Mouse (Mus musculus): ENCODE results near the gene Gm973. TPM values are rescaled to one million over a fixed set of nuclear protein-coding genes. Genes with fewer than 3 reads are reported as not detected.

The Gm973 gene
- polyA plus RNA-seq, 1 experiment from 2014 or later: 0.72 TPM

DNA sequence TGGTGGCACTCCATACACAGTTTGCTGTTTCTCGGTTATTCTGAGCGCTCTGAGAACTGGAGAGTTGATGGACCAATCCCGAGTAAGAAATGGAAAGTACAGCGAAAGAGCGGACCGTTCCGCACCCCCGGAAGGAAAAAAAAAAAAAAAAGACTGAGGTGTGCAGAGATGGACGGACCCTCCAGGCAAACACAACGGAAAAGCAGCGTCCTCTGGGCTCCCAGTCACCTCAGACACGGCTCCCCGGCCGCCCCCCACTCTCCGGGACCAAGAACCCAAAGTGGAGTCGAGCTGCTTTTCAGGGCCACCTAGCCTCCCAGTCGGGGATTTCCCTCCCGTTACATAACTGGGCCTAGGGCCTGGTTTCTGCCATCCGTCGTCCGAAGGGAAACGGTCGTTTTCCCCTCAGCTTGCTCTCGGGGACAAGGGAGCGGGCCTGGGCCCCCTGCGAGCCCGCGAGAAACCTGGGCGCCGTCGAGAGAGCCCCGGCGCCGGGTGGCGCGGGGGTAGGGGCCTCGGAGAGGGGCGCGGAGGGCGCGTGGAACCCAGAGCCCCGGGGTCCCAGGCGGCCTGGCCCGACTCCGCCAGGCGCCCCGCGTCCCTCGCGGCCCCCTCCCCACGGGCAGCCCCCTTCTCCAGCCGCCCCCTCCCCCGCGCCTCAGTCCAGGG, 154.0 kb downstream of the Gm973 start:
- H3K9me3 ChIP-seq (ENCODE audit: control insufficient read depth): no peaks in the 10 kb centered on the region
- H3K4me2 ChIP-seq (replicated peaks; ENCODE audit: low read depth): peak overlapping the region; percentile 68
- peak overlapping the region; percentile 97 for H3K4me3 ChIP-seq (ENCODE audit: low read depth, low read length)
- H3K27ac ChIP-seq (ENCODE audit: low read depth, low read length): peak overlapping the region; percentile 97
- no peaks in the 10 kb centered on the region for H3K27me3 ChIP-seq (replicated peaks; ENCODE audit: control insufficient read depth, insufficient read depth, low read length)
- H3K4me1 ChIP-seq (replicated peaks; ENCODE audit: control insufficient read depth, insufficient read depth, low read length): peaks cover 4% of the 10 kb centered on the region; the same call in 1 of the 2 replicates
- H3K9ac ChIP-seq (ENCODE audit: low read depth, low read length): peak overlapping the region; percentile 97
- H3K36me3 ChIP-seq (ENCODE audit: control insufficient read depth, insufficient read depth): no peaks in the 10 kb centered on the region
- no peak for TF ChIP-seq CTCF (IDR thresholded peaks at IDR 0.05; ENCODE audit: low read depth)
- under 1% methylated on average over 48 of the region's 54 CpGs for WGBS
- peak; percentile 63 for ATAC-seq

GRCm38 (mm10) chr1:59670641-59671168, 154.6 kb downstream of the Gm973 start, which contains the start of gene Sumo1:
Sumo1 (minus strand) TSS chr1:59670834.
- Histone ChIP-seq H3K9me3 (ENCODE audit: control insufficient read depth) (no peaks in the 10 kb centered on the region), H3K4me3 (ENCODE audit: low read depth, low read length) (peak within 1 kb of the TSS; percentile 97), H3K4me2 (replicated peaks; ENCODE audit: low read depth) (peak within 1 kb of the TSS; percentile 68), H3K9ac (ENCODE audit: low read depth, low read length) (peak within 1 kb of the TSS; percentile 97), H3K27me3 (replicated peaks; ENCODE audit: control insufficient read depth, insufficient read depth, low read length) (no peaks in the 10 kb centered on the region), H3K36me3 (ENCODE audit: control insufficient read depth, insufficient read depth) (no peaks in the 10 kb centered on the region), H3K4me1 (replicated peaks; ENCODE audit: control insufficient read depth, insufficient read depth, low read length) (peaks cover 4% of the 10 kb centered on the region; the same call in 1 of the 2 replicates), H3K27ac (ENCODE audit: low read depth, low read length) (peak within 1 kb of the TSS; percentile 97)
- ATAC-seq: peak; percentile 92
- WGBS: under 1% methylated on average over 36 of the region's 36 CpGs
- no peak for TF ChIP-seq CTCF (IDR thresholded peaks at IDR 0.05; ENCODE audit: low read depth)

DNA sequence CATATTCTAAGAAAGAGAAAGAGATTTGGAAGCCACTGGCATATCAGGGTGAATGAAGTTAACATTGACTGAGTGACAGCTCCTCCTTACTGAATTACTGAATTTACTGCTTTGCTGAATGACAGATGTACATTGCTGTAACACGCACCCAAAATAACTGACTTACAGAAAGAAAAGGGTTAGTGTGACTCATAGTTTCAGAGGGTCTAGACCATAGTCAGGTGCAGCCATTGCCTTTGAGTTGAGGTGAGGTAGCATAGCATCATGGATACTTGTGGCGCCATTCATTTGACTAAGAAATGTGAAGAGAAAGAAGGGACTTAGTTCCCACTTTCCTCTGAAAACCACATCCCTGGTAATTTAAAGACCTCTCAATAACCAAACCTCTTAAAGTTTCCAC, 157.6 kb downstream of the Gm973 start:
- Histone ChIP-seq H3K27me3 (replicated peaks; ENCODE audit: control insufficient read depth, insufficient read depth, low read length) (no peaks in the 10 kb centered on the region), H3K4me3 (ENCODE audit: low read depth, low read length) (no peak overlapping the region), H3K36me3 (ENCODE audit: control insufficient read depth, insufficient read depth) (no peaks in the 10 kb centered on the region), H3K9me3 (ENCODE audit: control insufficient read depth) (no peaks in the 10 kb centered on the region), H3K27ac (ENCODE audit: low read depth, low read length) (no peak overlapping the region), H3K4me1 (replicated peaks; ENCODE audit: control insufficient read depth, insufficient read depth, low read length) (peaks cover 4% of the 10 kb centered on the region; the same call in 1 of the 2 replicates), H3K9ac (ENCODE audit: low read depth, low read length) (no peak overlapping the region), H3K4me2 (replicated peaks; ENCODE audit: low read depth) (no peak overlapping the region)
- ATAC-seq: no peak
- WGBS: 97% methylated on average over 2 of the region's 2 CpGs
- no peak for TF ChIP-seq CTCF (IDR thresholded peaks at IDR 0.05; ENCODE audit: low read depth)

DNA sequence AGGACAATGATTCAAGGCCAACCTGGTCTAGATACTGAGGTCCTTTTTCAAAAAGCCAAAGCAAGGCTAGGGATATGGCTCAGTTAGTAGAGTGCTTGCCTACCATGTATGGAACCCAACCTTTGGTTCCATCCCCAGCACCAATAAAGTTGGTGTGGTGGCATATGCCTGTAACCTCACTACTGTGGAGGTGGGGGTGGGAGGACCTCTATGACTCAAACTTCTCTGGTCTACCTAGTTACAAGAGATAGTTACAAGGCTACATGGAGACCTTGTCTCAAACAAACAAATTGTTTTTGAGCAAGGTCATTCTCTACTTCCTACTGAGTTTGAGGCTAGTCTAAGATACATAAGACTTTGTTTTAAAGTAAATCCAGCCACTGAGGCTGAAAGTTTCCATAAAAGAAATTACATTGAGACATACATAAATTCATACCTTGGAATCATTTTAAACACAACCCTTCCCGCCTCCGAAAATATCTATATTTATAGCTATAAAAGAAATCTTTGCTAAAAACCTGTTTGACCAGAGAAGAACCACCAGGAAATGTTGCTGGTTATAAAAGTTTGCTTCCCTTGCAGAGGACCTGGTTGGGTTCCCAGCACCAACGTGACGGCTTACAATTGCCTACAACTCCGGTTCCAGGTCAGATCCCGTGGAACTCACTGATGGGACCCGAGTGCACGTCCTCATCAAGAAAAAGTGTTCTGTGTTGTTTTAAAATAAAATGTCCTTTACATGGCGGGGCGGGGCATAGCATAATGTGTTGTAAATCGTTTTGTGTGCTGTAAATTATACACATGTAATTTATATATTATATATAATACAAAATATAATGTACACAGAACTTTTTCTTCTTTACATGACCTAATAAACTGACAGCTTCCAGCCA, 168.1 kb downstream of the Gm973 start:
- H3K9me3 ChIP-seq (ENCODE audit: control insufficient read depth): no peaks in the 10 kb centered on the region
- TF ChIP-seq CTCF (IDR thresholded peaks at IDR 0.05; ENCODE audit: low read depth): no peak
- peaks cover 9% of the 10 kb centered on the region; the same call in 1 of the 2 replicates for H3K4me1 ChIP-seq (replicated peaks; ENCODE audit: control insufficient read depth, insufficient read depth, low read length)
- no peaks in the 10 kb centered on the region for H3K36me3 ChIP-seq (ENCODE audit: control insufficient read depth, insufficient read depth)
- H3K4me3 ChIP-seq (ENCODE audit: low read depth, low read length): peak overlapping the region; percentile 78
- peak overlapping the region; percentile 62 for H3K4me2 ChIP-seq (replicated peaks; ENCODE audit: low read depth)
- no peaks in the 10 kb centered on the region for H3K27me3 ChIP-seq (replicated peaks; ENCODE audit: control insufficient read depth, insufficient read depth, low read length)
- WGBS: 5% methylated on average over 11 of the region's 11 CpGs
- H3K27ac ChIP-seq (ENCODE audit: low read depth, low read length): peak overlapping the region; percentile 36; the same call in 1 of the 2 replicates
- ATAC-seq: peak; percentile 42
- H3K9ac ChIP-seq (ENCODE audit: low read depth, low read length): no peak overlapping the region

GRCm38 (mm10) chr1:59684819-59685755, 169.0 kb downstream of the Gm973 start, which contains the start of gene Nop58:
Nop58 (plus strand) TSS chr1:59684971.
- peak; percentile 94 for ATAC-seq
- H3K9me3 ChIP-seq (ENCODE audit: control insufficient read depth): no peaks in the 10 kb centered on the region
- H3K4me2 ChIP-seq (replicated peaks; ENCODE audit: low read depth): peak within 1 kb of the TSS; percentile 77
- H3K27me3 ChIP-seq (replicated peaks; ENCODE audit: control insufficient read depth, insufficient read depth, low read length): no peaks in the 10 kb centered on the region
- peak within 1 kb of the TSS; percentile 65 for H3K9ac ChIP-seq (ENCODE audit: low read depth, low read length)
- WGBS: under 1% methylated on average over 49 of the region's 49 CpGs
- peaks cover 9% of the 10 kb centered on the region; the same call in 1 of the 2 replicates for H3K4me1 ChIP-seq (replicated peaks; ENCODE audit: control insufficient read depth, insufficient read depth, low read length)
- H3K36me3 ChIP-seq (ENCODE audit: control insufficient read depth, insufficient read depth): no peaks in the 10 kb centered on the region
- peak within 1 kb of the TSS; percentile 78 for H3K4me3 ChIP-seq (ENCODE audit: low read depth, low read length)
- peak within 1 kb of the TSS; percentile 78 for H3K27ac ChIP-seq (ENCODE audit: low read depth, low read length)
- TF ChIP-seq CTCF (IDR thresholded peaks at IDR 0.05; ENCODE audit: low read depth): peak; percentile 12; the same call in 1 of the 2 replicates

Other genes starting within 250 kb of the Gm973 start
- gene Fzd7, start 33.8 kb upstream of the Gm973 start, polyA plus RNA-seq (2015; fragmentation: Nextera tagmentation; extraction: Ambion mirVana): 2.6 and 3.0 TPM in 2 replicates
- 208 and 217 TPM in 2 replicates for gene Sumo1, start 154.6 kb downstream of the Gm973 start, polyA plus RNA-seq (2015; fragmentation: Nextera tagmentation; extraction: Ambion mirVana)
- 82.2 and 89.0 TPM in 2 replicates for gene Nop58, start 168.7 kb downstream of the Gm973 start, polyA plus RNA-seq (2015; fragmentation: Nextera tagmentation; extraction: Ambion mirVana)
- gene Bmpr2, start 247.1 kb downstream of the Gm973 start, polyA plus RNA-seq (2015; fragmentation: Nextera tagmentation; extraction: Ambion mirVana): 5.9 and 6.4 TPM in 2 replicates

Data from intestine, postnatal 0 days (tissue).